Mouse (Mus musculus) myocyte (in vitro differentiated cells): ENCODE measurements around the gene Vsig10l.

Source experiments
- E2F4 ChIP-seq: IDR thresholded peaks from one replicate; pipeline ENCODE4 v1.6.1; 2011; ENCODE audit warnings: mild to moderate bottlenecking, control low read depth, moderate library complexity; ENCODE audit not compliant: insufficient read depth
- MAX ChIP-seq: IDR thresholded peaks from one replicate; pipeline ENCODE4 v1.6.1; 2011; ENCODE audit warnings: low read depth, mild to moderate bottlenecking, control low read depth
- MYOG ChIP-seq, 3 experiments: IDR thresholded peaks; one replicate each; pipeline ENCODE4 v1.6.1; 2011; ENCODE audit warnings: control low read depth in 2 of 3, low read depth in 2 of 3, mild to moderate bottlenecking in 2 of 3; ENCODE audit not compliant: insufficient read length in 2 of 3, control insufficient read depth in 1 of 3, insufficient read depth in 1 of 3
- POLR2A ChIP-seq: IDR thresholded peaks from one replicate; pipeline ENCODE4 v1.6.1; 2011; ENCODE audit warnings: low read depth, mild to moderate bottlenecking, control low read depth, moderate library complexity; ENCODE audit not compliant: insufficient read length
- POLR2AphosphoS2 ChIP-seq: IDR thresholded peaks from one replicate; pipeline ENCODE4 v1.6.1; 2011; ENCODE audit warnings: low read depth, control low read depth; ENCODE audit not compliant: insufficient read length
- TCF12 ChIP-seq: IDR thresholded peaks from one replicate; pipeline ENCODE4 v1.6.1; 2011; ENCODE audit warnings: mild to moderate bottlenecking, control low read depth; ENCODE audit not compliant: poor library complexity, insufficient read depth, severe bottlenecking
- USF1 ChIP-seq: IDR thresholded peaks from one replicate; pipeline ENCODE4 v1.6.1; 2011; ENCODE audit warnings: low read depth, mild to moderate bottlenecking, control low read depth, moderate library complexity

DNA sequence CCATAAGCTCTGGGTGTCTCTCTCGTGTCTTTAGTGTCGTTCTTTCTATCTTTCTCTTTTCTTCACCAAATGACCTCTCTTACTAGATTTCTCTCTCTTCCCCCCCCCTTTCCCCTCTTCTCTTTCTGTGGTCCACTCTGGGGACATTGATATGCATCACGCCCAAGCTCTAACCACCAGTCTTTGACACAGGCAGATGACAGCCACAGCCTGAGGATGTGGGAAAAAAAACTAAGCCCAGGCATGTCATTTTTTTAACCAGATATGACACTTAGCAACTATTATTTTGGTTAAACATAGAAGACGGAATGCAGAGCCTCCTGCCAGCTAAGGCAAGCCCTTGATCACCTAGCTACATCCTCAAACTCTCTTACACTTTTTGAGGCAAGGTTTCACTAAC, 24.3 kb upstream of the Vsig10l start:
- no peak for TF ChIP-seq USF1
- TF ChIP-seq POLR2A = no peak
- no peak for TF ChIP-seq MYOG (IDR thresholded peaks at IDR 0.05; ENCODE audit: control insufficient read depth in 1 of 3, insufficient read depth in 1 of 3, insufficient read length in 2 of 3, low read depth in 2 of 3)
- no peak for TF ChIP-seq E2F4
- no peak for TF ChIP-seq TCF12
- TF ChIP-seq POLR2AphosphoS2 = no peak
- no peak for TF ChIP-seq MAX
